Mouse (Mus musculus) megakaryocyte, embryonic 14.5 days (primary cell): Measurements from ENCODE around the gene Sema6c.

Experiments used
- FLI1 ChIP-seq: IDR thresholded peaks from 2 replicates; pipeline ENCODE4 v1.6.1; 2012; ENCODE audit warnings: low read length, inconsistent platforms, mixed read lengths
- GATA1 ChIP-seq: IDR thresholded peaks from 3 replicates; pipeline ENCODE4 v1.6.1; 2012; ENCODE audit warnings: mixed read lengths, low read length, inconsistent platforms, borderline replicate concordance

DNA sequence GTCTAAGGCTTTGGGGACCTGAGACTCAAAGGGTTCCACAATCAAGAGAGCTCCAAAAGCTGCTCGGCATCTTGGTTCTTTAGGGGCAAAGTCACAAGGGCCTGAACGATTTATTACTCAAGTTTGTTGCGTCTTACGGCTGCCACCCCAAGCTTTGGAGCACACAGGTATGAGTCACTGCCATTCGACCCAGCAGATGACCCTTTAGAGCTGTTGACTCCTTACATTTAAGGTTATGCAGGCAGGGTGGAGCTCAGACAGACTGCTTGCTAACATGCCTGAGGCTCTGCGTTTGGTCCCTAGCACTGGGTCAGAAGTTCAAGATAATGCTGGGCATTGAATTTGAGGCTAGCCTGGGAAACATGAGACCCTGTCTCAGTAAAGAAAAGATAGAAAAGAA lies 17.3 kb downstream of the Sema6c start:
- TF ChIP-seq GATA1 (no peak), FLI1 (no peak)
